Mouse (Mus musculus): ENCODE data around the gene Cd9. TPM values are rescaled to one million over a fixed set of nuclear protein-coding genes. Genes with fewer than 3 reads are reported as not detected.

Cd9 gene
- polyA plus RNA-seq, 1 experiment from 2014 or later: 137 TPM

GRCm38 (mm10) chr6:125460589-125460988 lies 34.0 kb downstream of the Cd9 start:
- no peaks in the 10 kb centered on the region for H3K4me1 ChIP-seq (ENCODE audit: control insufficient read depth, insufficient read depth, low read depth, low read length)
- WGBS: 87% methylated on average over 11 of the region's 11 CpGs
- H3K4me2 ChIP-seq (ENCODE audit: low read length): no peak overlapping the region
- H3K9ac ChIP-seq (ENCODE audit: low read depth, low read length): no peak overlapping the region
- H3K27me3 ChIP-seq (replicated peaks; ENCODE audit: control insufficient read depth, insufficient read depth, low read length): no peaks in the 10 kb centered on the region
- no peaks in the 10 kb centered on the region for H3K36me3 ChIP-seq (ENCODE audit: control insufficient read depth, insufficient read depth, low read length)
- H3K4me3 ChIP-seq (ENCODE audit: low read length): no peak overlapping the region
- no peaks in the 10 kb centered on the region for H3K9me3 ChIP-seq (ENCODE audit: control insufficient read depth, low read length)
- ATAC-seq: no peak
- H3K27ac ChIP-seq (ENCODE audit: low read depth, low read length): no peak overlapping the region

GRCm38 (mm10) chr6:125459903-125460302 lies 34.7 kb downstream of the Cd9 start:
- H3K4me2 ChIP-seq (ENCODE audit: low read length): no peak overlapping the region
- H3K27ac ChIP-seq (ENCODE audit: low read depth, low read length): no peak overlapping the region
- no peaks in the 10 kb centered on the region for H3K4me1 ChIP-seq (ENCODE audit: control insufficient read depth, insufficient read depth, low read depth, low read length)
- 92% methylated on average over 5 of the region's 5 CpGs for WGBS
- no peak for ATAC-seq
- H3K9ac ChIP-seq (ENCODE audit: low read depth, low read length): no peak overlapping the region
- H3K4me3 ChIP-seq (ENCODE audit: low read length): no peak overlapping the region
- H3K27me3 ChIP-seq (replicated peaks; ENCODE audit: control insufficient read depth, insufficient read depth, low read length): no peaks in the 10 kb centered on the region
- no peaks in the 10 kb centered on the region for H3K9me3 ChIP-seq (ENCODE audit: control insufficient read depth, low read length)
- no peaks in the 10 kb centered on the region for H3K36me3 ChIP-seq (ENCODE audit: control insufficient read depth, insufficient read depth, low read length)

- peak; percentile 66 for ATAC-seq
- Histone ChIP-seq H3K4me2 (ENCODE audit: low read length) (no peak overlapping the region), H3K27ac (ENCODE audit: low read depth, low read length) (no peak overlapping the region), H3K9me3 (ENCODE audit: control insufficient read depth, low read length) (no peaks in the 10 kb centered on the region), H3K4me3 (ENCODE audit: low read length) (no peak overlapping the region), H3K27me3 (replicated peaks; ENCODE audit: control insufficient read depth, insufficient read depth, low read length) (no peaks in the 10 kb centered on the region), H3K36me3 (ENCODE audit: control insufficient read depth, insufficient read depth, low read length) (no peaks in the 10 kb centered on the region), H3K9ac (ENCODE audit: low read depth, low read length) (no peak overlapping the region), H3K4me1 (ENCODE audit: control insufficient read depth, insufficient read depth, low read depth, low read length) (no peaks in the 10 kb centered on the region)
- WGBS: 35% methylated on average over 12 of the region's 12 CpGs
Observed at GRCm38 (mm10) chr6:125455806-125456520, 38.6 kb downstream of the Cd9 start.

GRCm38 (mm10) chr6:125454731-125455130 lies 39.9 kb downstream of the Cd9 start:
- Histone ChIP-seq H3K4me3 (ENCODE audit: low read length) (no peak overlapping the region), H3K4me2 (ENCODE audit: low read length) (no peak overlapping the region), H3K9me3 (ENCODE audit: control insufficient read depth, low read length) (no peaks in the 10 kb centered on the region), H3K4me1 (ENCODE audit: control insufficient read depth, insufficient read depth, low read depth, low read length) (no peaks in the 10 kb centered on the region), H3K36me3 (ENCODE audit: control insufficient read depth, insufficient read depth, low read length) (no peaks in the 10 kb centered on the region), H3K27ac (ENCODE audit: low read depth, low read length) (no peak overlapping the region), H3K9ac (ENCODE audit: low read depth, low read length) (no peak overlapping the region), H3K27me3 (replicated peaks; ENCODE audit: control insufficient read depth, insufficient read depth, low read length) (no peaks in the 10 kb centered on the region)
- WGBS: 89% methylated on average over 9 of the region's 9 CpGs
- no peak for ATAC-seq

- 26% methylated on average over 5 of the region's 5 CpGs for WGBS
- Histone ChIP-seq H3K27ac (ENCODE audit: low read depth, low read length) (no peak overlapping the region), H3K27me3 (replicated peaks; ENCODE audit: control insufficient read depth, insufficient read depth, low read length) (no peaks in the 10 kb centered on the region), H3K4me2 (ENCODE audit: low read length) (no peak overlapping the region), H3K36me3 (ENCODE audit: control insufficient read depth, insufficient read depth, low read length) (no peaks in the 10 kb centered on the region), H3K4me1 (ENCODE audit: control insufficient read depth, insufficient read depth, low read depth, low read length) (no peaks in the 10 kb centered on the region), H3K4me3 (ENCODE audit: low read length) (no peak overlapping the region), H3K9ac (ENCODE audit: low read depth, low read length) (no peak overlapping the region), H3K9me3 (ENCODE audit: control insufficient read depth, low read length) (no peaks in the 10 kb centered on the region)
- no peak for ATAC-seq
Observed at GRCm38 (mm10) chr6:125454299-125454698, 40.3 kb downstream of the Cd9 start.

- Histone ChIP-seq H3K4me3 (ENCODE audit: low read length) (no peak overlapping the region), H3K27ac (ENCODE audit: low read depth, low read length) (no peak overlapping the region), H3K27me3 (replicated peaks; ENCODE audit: control insufficient read depth, insufficient read depth, low read length) (no peaks in the 10 kb centered on the region), H3K36me3 (ENCODE audit: control insufficient read depth, insufficient read depth, low read length) (no peaks in the 10 kb centered on the region), H3K4me1 (ENCODE audit: control insufficient read depth, insufficient read depth, low read depth, low read length) (no peaks in the 10 kb centered on the region), H3K9ac (ENCODE audit: low read depth, low read length) (no peak overlapping the region), H3K4me2 (ENCODE audit: low read length) (no peak overlapping the region), H3K9me3 (ENCODE audit: control insufficient read depth, low read length) (no peaks in the 10 kb centered on the region)
- WGBS: 65% methylated on average over 2 of the region's 2 CpGs
- ATAC-seq: no peak
Observed at GRCm38 (mm10) chr6:125447660-125448059, 46.9 kb downstream of the Cd9 start.

GRCm38 (mm10) chr6:125447205-125447604 lies 47.4 kb downstream of the Cd9 start:
- Histone ChIP-seq H3K36me3 (ENCODE audit: control insufficient read depth, insufficient read depth, low read length) (no peaks in the 10 kb centered on the region), H3K4me2 (ENCODE audit: low read length) (no peak overlapping the region), H3K27ac (ENCODE audit: low read depth, low read length) (no peak overlapping the region), H3K9ac (ENCODE audit: low read depth, low read length) (no peak overlapping the region), H3K4me3 (ENCODE audit: low read length) (no peak overlapping the region), H3K27me3 (replicated peaks; ENCODE audit: control insufficient read depth, insufficient read depth, low read length) (no peaks in the 10 kb centered on the region), H3K9me3 (ENCODE audit: control insufficient read depth, low read length) (no peaks in the 10 kb centered on the region), H3K4me1 (ENCODE audit: control insufficient read depth, insufficient read depth, low read depth, low read length) (no peaks in the 10 kb centered on the region)
- 53% methylated on average over 4 of the region's 4 CpGs for WGBS
- ATAC-seq: peak; percentile 45; the same call in 1 of the 2 replicates

GRCm38 (mm10) chr6:125445381-125445780 lies 49.2 kb downstream of the Cd9 start:
- no peaks in the 10 kb centered on the region for H3K36me3 ChIP-seq (ENCODE audit: control insufficient read depth, insufficient read depth, low read length)
- no peak overlapping the region for H3K27ac ChIP-seq (ENCODE audit: low read depth, low read length)
- H3K4me1 ChIP-seq (ENCODE audit: control insufficient read depth, insufficient read depth, low read depth, low read length): no peaks in the 10 kb centered on the region
- ATAC-seq: no peak
- no peaks in the 10 kb centered on the region for H3K27me3 ChIP-seq (replicated peaks; ENCODE audit: control insufficient read depth, insufficient read depth, low read length)
- no peak overlapping the region for H3K9ac ChIP-seq (ENCODE audit: low read depth, low read length)
- WGBS: 83% methylated on average over 6 of the region's 6 CpGs
- no peak overlapping the region for H3K4me3 ChIP-seq (ENCODE audit: low read length)
- H3K4me2 ChIP-seq (ENCODE audit: low read length): no peak overlapping the region
- no peaks in the 10 kb centered on the region for H3K9me3 ChIP-seq (ENCODE audit: control insufficient read depth, low read length)

GRCm38 (mm10) chr6:125442591-125442990 lies 52.0 kb downstream of the Cd9 start:
- no peak overlapping the region for H3K4me2 ChIP-seq (ENCODE audit: low read length)
- no peak overlapping the region for H3K4me3 ChIP-seq (ENCODE audit: low read length)
- no peaks in the 10 kb centered on the region for H3K9me3 ChIP-seq (ENCODE audit: control insufficient read depth, low read length)
- 58% methylated on average over 10 of the region's 10 CpGs for WGBS
- H3K4me1 ChIP-seq (ENCODE audit: control insufficient read depth, insufficient read depth, low read depth, low read length): no peaks in the 10 kb centered on the region
- H3K27ac ChIP-seq (ENCODE audit: low read depth, low read length): no peak overlapping the region
- no peaks in the 10 kb centered on the region for H3K27me3 ChIP-seq (replicated peaks; ENCODE audit: control insufficient read depth, insufficient read depth, low read length)
- H3K9ac ChIP-seq (ENCODE audit: low read depth, low read length): no peak overlapping the region
- no peaks in the 10 kb centered on the region for H3K36me3 ChIP-seq (ENCODE audit: control insufficient read depth, insufficient read depth, low read length)
- no peak for ATAC-seq
